Mouse (Mus musculus) MEL (cell line): ENCODE measurements at regions not wholly inside any gene's neighbourhood (a gene's known extent, or its start where the extent isn't known, plus 50 kb on each side); places are given as distances from the start of the nearest gene placed in this dataset.

Experiments used
- DNase-seq: peaks from one replicate; pipeline ENCODE4 v3.0.0; 2011; ENCODE audit warnings: low read depth, low spot score
- H3K27ac ChIP-seq: 2 replicates; pipeline ENCODE4 v1.5.1; 2012; ENCODE audit warnings: low read depth, mild to moderate bottlenecking, control low read depth, low read length, moderate library complexity; ENCODE audit not compliant: control insufficient read depth
- H3K27me3 ChIP-seq, 2 experiments: fragments of 150-350 bp in 1 of 2; sonication (generic) in 1 of 2; 2 replicates each; pipeline ENCODE4 v1.6.1; 2012; ENCODE audit warnings: low read length in 2 of 2, mild to moderate bottlenecking in 2 of 2, improper control_type of control experiment in 1 of 2, moderate library complexity in 1 of 2; ENCODE audit not compliant: insufficient read depth in 2 of 2, control insufficient read depth in 1 of 2
- H3K36me3 ChIP-seq, 2 experiments: 2 replicates each; pipeline ENCODE4 v1.6.1; 2012 to 2014; ENCODE audit warnings: low read length in 2 of 2, improper control_type of control experiment in 1 of 2, inconsistent platforms in 1 of 2, mild to moderate bottlenecking in 1 of 2; ENCODE audit not compliant: insufficient read depth in 2 of 2, control insufficient read depth in 1 of 2
- H3K4me1 ChIP-seq, 2 experiments: fragments of 150-350 bp in 1 of 2; sonication (generic) in 1 of 2; 2 replicates each; pipeline ENCODE4 v1.6.1; 2012; ENCODE audit warnings: low read length in 2 of 2, improper control_type of control experiment in 1 of 2, mild to moderate bottlenecking in 1 of 2; ENCODE audit not compliant: insufficient read depth in 2 of 2, control insufficient read depth in 1 of 2
- H3K4me3 ChIP-seq, 2 experiments: fragments of 150-350 bp in 1 of 2; sonication (generic) in 1 of 2; 2 replicates each; pipeline ENCODE4 v1.5.1; 2012; ENCODE audit warnings: low read depth in 2 of 2, low read length in 2 of 2, mild to moderate bottlenecking in 2 of 2, moderate library complexity in 2 of 2, control low read depth in 1 of 2, improper control_type of control experiment in 1 of 2; ENCODE audit not compliant: control insufficient read depth in 1 of 2, insufficient read depth in 1 of 2
- H3K79me2 ChIP-seq: 2 replicates; pipeline ENCODE4 v1.6.1; 2012; ENCODE audit warnings: mild to moderate bottlenecking, low read length, moderate library complexity; ENCODE audit not compliant: control insufficient read depth, poor library complexity, insufficient read depth
- H3K9ac ChIP-seq: 2 replicates; pipeline ENCODE4 v1.6.1; 2012; ENCODE audit warnings: low read depth, mild to moderate bottlenecking, control low read depth, low read length, moderate library complexity; ENCODE audit not compliant: control insufficient read depth, poor library complexity, severe bottlenecking
- H3K9me3 ChIP-seq: fragments of 150-350 bp; sonication (generic); replicated peaks from 2 replicates; pipeline ENCODE4 v1.6.1; 2012; ENCODE audit warnings: mild to moderate bottlenecking, low read length, improper control_type of control experiment, moderate library complexity; ENCODE audit not compliant: insufficient read depth
- CHD1 ChIP-seq: IDR thresholded peaks from 2 replicates; pipeline ENCODE4 v1.6.1; 2012; ENCODE audit warnings: low read depth, mild to moderate bottlenecking, inconsistent platforms, low read length, improper control_type of control experiment
- CHD2 ChIP-seq: IDR thresholded peaks from 2 replicates; pipeline ENCODE4 v1.6.1; 2011; ENCODE audit warnings: low read length, improper control_type of control experiment
- E2F4 ChIP-seq: IDR thresholded peaks from 2 replicates; pipeline ENCODE4 v1.6.1; 2011; ENCODE audit warnings: low read depth, low read length, improper control_type of control experiment, borderline replicate concordance
- EP300 ChIP-seq, 2 experiments: IDR thresholded peaks; 2 replicates each; pipeline ENCODE4 v1.6.1; 2011; ENCODE audit warnings: improper control_type of control experiment in 2 of 2, low read length in 2 of 2, low read depth in 1 of 2, mild to moderate bottlenecking in 1 of 2
- ETS1 ChIP-seq: IDR thresholded peaks from 2 replicates; pipeline ENCODE4 v1.6.1; 2012; ENCODE audit warnings: low read depth, mild to moderate bottlenecking, inconsistent platforms, low read length, improper control_type of control experiment, moderate library complexity
- GATA1 ChIP-seq: IDR thresholded peaks from 2 replicates; pipeline ENCODE4 v1.6.1; 2011; ENCODE audit warnings: low read depth, low read length, improper control_type of control experiment
- HCFC1 ChIP-seq: IDR thresholded peaks from 2 replicates; pipeline ENCODE4 v1.6.1; 2012; ENCODE audit warnings: low read depth, mild to moderate bottlenecking, inconsistent platforms, low read length, improper control_type of control experiment, moderate library complexity
- JUND ChIP-seq: IDR thresholded peaks from 2 replicates; pipeline ENCODE4 v1.6.1; 2011; ENCODE audit warnings: low read depth, mild to moderate bottlenecking, improper control_type of control experiment, low read length
- MEF2A ChIP-seq: IDR thresholded peaks from 2 replicates; pipeline ENCODE4 v1.6.1; 2014; ENCODE audit warnings: low read depth, mild to moderate bottlenecking, inconsistent platforms, low read length, improper control_type of control experiment; ENCODE audit not compliant: poor library complexity, insufficient replicate concordance, severe bottlenecking; ENCODE audit errors: extremely low read depth
- MXI1 ChIP-seq: IDR thresholded peaks from 2 replicates; pipeline ENCODE4 v1.6.1; 2011; ENCODE audit warnings: mild to moderate bottlenecking, low read depth, low read length, improper control_type of control experiment
- MYB ChIP-seq: IDR thresholded peaks from 2 replicates; pipeline ENCODE4 v1.6.1; 2011; ENCODE audit warnings: mild to moderate bottlenecking, low read depth, low read length, improper control_type of control experiment
- MYC ChIP-seq: IDR thresholded peaks from 2 replicates; pipeline ENCODE4 v1.6.1; 2011; ENCODE audit warnings: low read depth, mild to moderate bottlenecking, low read length, improper control_type of control experiment, moderate library complexity
- NRF1 ChIP-seq: IDR thresholded peaks from 2 replicates; pipeline ENCODE4 v1.6.1; 2014; ENCODE audit warnings: low read depth, mild to moderate bottlenecking, inconsistent platforms, low read length, improper control_type of control experiment, moderate library complexity; ENCODE audit not compliant: poor library complexity, insufficient read depth, severe bottlenecking
- POLR2A ChIP-seq, 2 experiments: IDR thresholded peaks; 2 replicates each; pipeline ENCODE4 v1.6.1; 2011 to 2012; ENCODE audit warnings: low read length in 2 of 2, mild to moderate bottlenecking in 2 of 2, control low read depth in 1 of 2, improper control_type of control experiment in 1 of 2, low read depth in 1 of 2, moderate library complexity in 1 of 2; ENCODE audit not compliant: control insufficient read depth in 1 of 2, insufficient read depth in 1 of 2, poor library complexity in 1 of 2
- POLR2AphosphoS5 ChIP-seq: IDR thresholded peaks from 2 replicates; pipeline ENCODE4 v1.6.1; 2012; ENCODE audit warnings: low read depth, borderline replicate concordance, mild to moderate bottlenecking, inconsistent platforms, low read length, moderate library complexity, mixed read lengths
- TBP ChIP-seq: IDR thresholded peaks from 2 replicates; pipeline ENCODE4 v1.8.0; 2011; ENCODE audit warnings: low read depth, low read length, improper control_type of control experiment
- TCF12 ChIP-seq: IDR thresholded peaks from 2 replicates; pipeline ENCODE4 v1.6.1; 2014; ENCODE audit warnings: low read depth, mild to moderate bottlenecking, inconsistent platforms, low read length, improper control_type of control experiment, moderate library complexity
- UBTF ChIP-seq: IDR thresholded peaks from 2 replicates; pipeline ENCODE4 v1.6.1; 2012; ENCODE audit warnings: low read depth, mild to moderate bottlenecking, inconsistent platforms, low read length, improper control_type of control experiment, moderate library complexity, borderline replicate concordance; ENCODE audit not compliant: insufficient read depth
- USF2 ChIP-seq, 2 experiments: IDR thresholded peaks; 2 replicates each; pipeline ENCODE4 v1.6.1; 2011 to 2012; ENCODE audit warnings: improper control_type of control experiment in 2 of 2, low read length in 2 of 2, borderline replicate concordance in 1 of 2, inconsistent platforms in 1 of 2, low read depth in 1 of 2, mild to moderate bottlenecking in 1 of 2; ENCODE audit not compliant: insufficient read depth in 1 of 2
- ZC3H11A ChIP-seq: IDR thresholded peaks from 2 replicates; pipeline ENCODE4 v1.6.1; 2012; ENCODE audit warnings: low read depth, mild to moderate bottlenecking, inconsistent platforms, low read length, improper control_type of control experiment
- ZMIZ1 ChIP-seq: IDR thresholded peaks from 2 replicates; pipeline ENCODE4 v1.6.1; 2012; ENCODE audit warnings: low read depth, mild to moderate bottlenecking, inconsistent platforms, low read length, improper control_type of control experiment, moderate library complexity
- ZNF384 ChIP-seq: IDR thresholded peaks from 2 replicates; pipeline ENCODE4 v1.6.1; 2012; ENCODE audit warnings: low read depth, mild to moderate bottlenecking, inconsistent platforms, low read length, improper control_type of control experiment

- TF ChIP-seq ETS1, result peak; percentile 39; the same call in 1 of the 2 replicates
- TF ChIP-seq ZMIZ1, result no peak
- no peak for TF ChIP-seq CHD1
- TF ChIP-seq NRF1, result no peak
- no peak for TF ChIP-seq POLR2A (IDR thresholded peaks at IDR 0.05; ENCODE audit: control insufficient read depth in 1 of 2, insufficient read depth in 1 of 2, low read depth in 1 of 2, low read length in 2 of 2, poor library complexity in 1 of 2)
- peak; percentile 75 for TF ChIP-seq ZNF384
- peak; percentile 68 for TF ChIP-seq GATA1
- TF ChIP-seq TCF12, result no peak
- no peak for TF ChIP-seq JUND
- TF ChIP-seq MYB, result no peak
- no peak for TF ChIP-seq POLR2AphosphoS5
- TF ChIP-seq CHD2, result no peak
- no peak for TF ChIP-seq MXI1
- no peak for TF ChIP-seq ZC3H11A
- TF ChIP-seq MYC, result no peak
- TF ChIP-seq E2F4, result no peak
- Histone ChIP-seq H3K27ac (no peak overlapping the region), H3K79me2 (no peaks in the 10 kb centered on the region), H3K9me3 (no peaks in the 10 kb centered on the region), H3K36me3 (no peaks in the 10 kb centered on the region; a peak in 1 of 4 replicates), H3K4me3 (no peak overlapping the region), H3K27me3 (no peaks in the 10 kb centered on the region; a peak in 1 of 4 replicates), H3K4me1 (no peaks in the 10 kb centered on the region; a peak in 1 of 4 replicates), H3K9ac (no peak overlapping the region)
- DNase-seq, result peak; percentile 46
Measured at GRCm38 (mm10) chr2:79566280-79566933, 68.7 kb upstream of the Itprid2 start.

GRCm38 (mm10) chr2:79567413-79567934, 67.7 kb upstream of the Itprid2 start:
- no peaks in the 10 kb centered on the region for H3K79me2 ChIP-seq
- DNase-seq, result no peak
- TF ChIP-seq USF2 (IDR thresholded peaks at IDR 0.05; ENCODE audit: borderline replicate concordance in 1 of 2, insufficient read depth in 1 of 2, low read depth in 1 of 2, low read length in 2 of 2) (no peak), MEF2A (no peak), GATA1 (no peak), MXI1 (no peak), ZNF384 (no peak), TCF12 (no peak), EP300 (IDR thresholded peaks at IDR 0.05; ENCODE audit: low read depth in 1 of 2, low read length in 2 of 2) (no peak), JUND (no peak), POLR2AphosphoS5 (no peak), TBP (no peak), MYC (no peak), HCFC1 (no peak), UBTF (no peak), CHD2 (no peak)

More at GRCm38 (mm10) chr2:79567413-79567934, 67.7 kb upstream of the Itprid2 start:
- Histone ChIP-seq H3K36me3 (no peaks in the 10 kb centered on the region; a peak in 1 of 4 replicates), H3K27ac (no peak overlapping the region), H3K27me3 (no peaks in the 10 kb centered on the region; a peak in 1 of 4 replicates), H3K4me1 (no peaks in the 10 kb centered on the region; a peak in 1 of 4 replicates), H3K9ac (no peak overlapping the region), H3K4me3 (no peak overlapping the region), H3K9me3 (no peaks in the 10 kb centered on the region)
